Mouse (Mus musculus): ENCODE results near the gene Cyb561d1. TPM values are rescaled to one million over a fixed set of nuclear protein-coding genes. Genes with fewer than 3 reads are reported as not detected.

Gene Cyb561d1
- total RNA-seq, 2 experiments from 2014 or later = 5.2 to 5.3 TPM

GRCm38 (mm10) chr3:108203621-108204325, 2.8 kb upstream of the Cyb561d1 start:
- DNase-seq = peak; percentile 79 to 94

DNA sequence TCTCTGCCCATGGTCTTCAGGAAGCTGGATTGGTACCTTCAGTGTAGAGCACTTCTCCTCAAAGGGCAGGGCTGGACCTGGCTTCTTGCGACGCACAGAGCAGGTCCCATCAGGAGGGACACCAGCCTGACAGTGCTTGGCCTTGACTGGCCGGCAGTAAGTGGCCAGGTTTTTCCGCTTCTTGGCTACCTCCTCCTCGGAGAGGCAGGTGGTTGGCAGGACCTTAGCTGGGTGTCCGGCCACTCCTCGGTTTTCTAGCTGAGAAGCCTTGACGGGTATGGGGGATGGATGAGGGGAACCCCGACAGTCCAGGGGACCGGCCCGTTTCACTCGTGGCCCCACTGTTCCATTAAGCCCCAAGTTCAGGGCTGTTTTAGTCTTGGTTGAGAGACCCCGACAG, 2.2 kb upstream of the Cyb561d1 start:
- peak in 1 of 2 experiments; percentile 3 for DNase-seq

- DNase-seq = peak in 1 of 2 experiments; percentile 2
Measured at GRCm38 (mm10) chr3:108202506-108202905, 1.5 kb upstream of the Cyb561d1 start.

- DNase-seq = no peak
Measured at GRCm38 (mm10) chr3:108199231-108199630, 1.8 kb downstream of the Cyb561d1 start.

DNA sequence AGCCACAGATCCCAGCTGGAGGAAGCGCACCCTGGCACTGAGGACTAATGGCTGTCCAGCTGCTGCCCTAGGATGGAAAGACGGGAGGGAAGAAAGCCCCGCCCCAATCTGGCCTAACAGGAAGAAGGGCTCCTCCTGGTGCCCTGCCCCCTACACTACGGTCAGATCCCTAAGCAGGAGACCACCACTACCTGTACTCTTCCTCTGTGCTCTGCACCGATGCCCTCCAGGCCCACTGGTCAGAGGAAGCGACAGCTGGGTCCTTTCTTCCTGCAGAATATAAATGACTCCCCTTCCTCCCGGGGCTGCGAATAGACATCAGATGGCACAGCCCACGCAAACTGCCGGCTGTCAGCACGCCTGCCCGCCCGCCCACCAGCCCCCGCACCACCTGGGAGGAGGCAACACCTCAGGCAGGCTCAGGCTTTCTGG, 3.9 kb downstream of the Cyb561d1 start:
- DNase-seq = peak; percentile 38 to 41

DNA sequence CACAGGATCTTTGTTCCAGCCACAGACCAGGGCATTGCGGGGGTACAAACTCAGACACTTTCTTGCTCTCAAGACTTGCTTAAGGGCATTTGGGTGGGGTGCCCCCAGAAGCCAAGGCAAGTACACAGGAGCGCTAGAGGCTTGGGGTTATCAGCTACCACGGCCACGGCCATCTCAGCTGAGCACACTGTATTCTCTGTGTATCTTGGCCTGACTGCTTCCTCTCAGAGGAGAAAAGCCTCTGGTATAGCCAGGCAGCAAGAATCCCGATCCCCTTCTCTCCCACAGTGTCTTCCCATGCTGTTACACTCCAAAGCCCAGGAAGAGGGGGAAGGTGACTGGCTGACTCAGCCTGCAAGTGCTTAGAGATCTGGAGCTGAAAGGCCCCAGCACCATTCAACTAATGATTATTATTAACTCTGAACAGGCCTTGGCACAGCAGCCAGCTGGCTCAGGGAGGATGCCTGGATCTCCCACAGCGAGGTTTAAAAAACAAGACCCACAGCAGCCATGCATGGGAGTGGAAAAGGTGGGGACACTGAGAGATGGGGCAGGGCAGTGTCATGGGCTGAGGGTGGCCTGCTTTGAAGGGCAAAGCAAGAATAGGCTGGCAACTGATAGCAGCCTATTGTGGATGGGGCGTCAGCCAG, 4.9 kb downstream of the Cyb561d1 start:
- DNase-seq = peak in 1 of 2 experiments; percentile 18

DNA sequence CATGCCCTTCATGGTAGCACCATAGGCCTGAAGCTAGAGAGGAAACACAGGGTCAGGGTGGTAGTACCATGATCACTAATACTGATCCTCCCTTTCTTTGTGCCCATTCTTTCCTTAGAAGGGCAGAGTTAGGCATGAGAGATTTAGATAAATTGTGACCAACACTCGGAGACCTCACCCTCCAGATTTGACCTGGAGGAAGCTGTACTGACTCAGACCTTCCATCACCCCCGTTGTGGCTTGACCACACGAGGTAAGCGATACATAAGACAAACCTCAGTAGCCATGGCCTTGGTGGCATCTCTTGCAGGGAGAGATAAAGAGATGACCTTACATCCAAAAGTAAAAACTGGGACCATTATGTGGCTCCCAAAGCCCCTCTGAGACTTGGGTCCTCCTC, 5.7 kb downstream of the Cyb561d1 start:
- DNase-seq = no peak

DNA sequence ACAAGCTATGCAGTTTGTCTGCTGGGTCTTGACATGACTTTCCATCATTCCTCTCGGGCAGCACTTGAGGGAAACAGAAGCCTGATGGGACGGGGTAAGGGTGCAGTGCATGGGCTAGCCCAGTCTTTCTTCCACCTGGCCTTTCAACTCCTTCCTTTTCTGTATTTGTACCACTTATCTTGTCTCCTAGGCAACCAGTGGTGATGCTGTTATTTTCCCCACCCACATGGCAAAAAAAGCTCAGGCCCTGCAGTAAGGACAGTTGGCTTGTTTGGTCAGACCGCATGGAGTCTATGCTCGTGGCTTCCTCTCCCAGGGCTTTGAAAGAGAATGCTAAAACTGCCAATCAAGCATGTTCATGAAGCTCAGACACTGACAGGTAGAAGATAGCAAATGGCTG, 7.3 kb downstream of the Cyb561d1 start:
- peak in 1 of 2 experiments; percentile 14 for DNase-seq

- peak in 1 of 2 experiments; percentile 12 for DNase-seq
Measured at GRCm38 (mm10) chr3:108189897-108190296, 11.1 kb downstream of the Cyb561d1 start.

DNA sequence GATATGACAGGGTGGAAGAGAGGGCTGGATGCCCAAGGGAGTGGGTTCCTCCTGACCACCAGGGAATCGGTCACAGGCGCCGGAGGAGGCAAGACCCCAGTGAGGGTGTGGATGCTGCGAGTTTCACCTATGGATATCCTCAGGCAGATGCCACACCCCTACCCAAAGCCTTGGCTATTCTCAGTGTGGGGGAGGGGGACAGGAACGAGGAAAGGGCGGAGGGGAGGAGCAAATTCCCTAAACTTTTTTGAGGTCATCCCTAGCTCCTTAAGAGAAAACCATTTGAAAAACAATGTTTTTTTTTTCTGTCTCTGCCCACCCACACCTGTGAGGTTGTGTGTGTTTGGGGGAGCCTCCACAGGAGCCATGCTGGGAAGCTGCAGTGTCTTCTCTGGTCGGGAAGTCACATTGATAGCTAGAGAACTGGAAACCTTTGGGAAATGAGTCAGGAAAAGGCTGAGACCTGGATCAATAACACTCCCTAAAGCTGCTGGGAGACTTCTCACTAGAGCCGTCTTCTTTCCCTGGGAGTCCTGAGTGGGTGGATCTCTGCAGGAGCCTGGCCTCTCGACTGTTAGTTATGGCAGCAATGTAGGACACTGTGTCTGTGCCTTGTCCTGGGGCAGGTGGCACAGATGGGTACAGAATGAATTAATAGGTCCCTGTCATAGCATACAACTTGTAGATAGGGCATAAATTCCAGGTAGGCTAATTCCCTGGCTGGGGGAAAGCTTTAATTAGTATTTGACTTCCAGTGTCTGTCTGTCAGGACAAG, 12.1 kb downstream of the Cyb561d1 start:
- no peak for DNase-seq

DNA sequence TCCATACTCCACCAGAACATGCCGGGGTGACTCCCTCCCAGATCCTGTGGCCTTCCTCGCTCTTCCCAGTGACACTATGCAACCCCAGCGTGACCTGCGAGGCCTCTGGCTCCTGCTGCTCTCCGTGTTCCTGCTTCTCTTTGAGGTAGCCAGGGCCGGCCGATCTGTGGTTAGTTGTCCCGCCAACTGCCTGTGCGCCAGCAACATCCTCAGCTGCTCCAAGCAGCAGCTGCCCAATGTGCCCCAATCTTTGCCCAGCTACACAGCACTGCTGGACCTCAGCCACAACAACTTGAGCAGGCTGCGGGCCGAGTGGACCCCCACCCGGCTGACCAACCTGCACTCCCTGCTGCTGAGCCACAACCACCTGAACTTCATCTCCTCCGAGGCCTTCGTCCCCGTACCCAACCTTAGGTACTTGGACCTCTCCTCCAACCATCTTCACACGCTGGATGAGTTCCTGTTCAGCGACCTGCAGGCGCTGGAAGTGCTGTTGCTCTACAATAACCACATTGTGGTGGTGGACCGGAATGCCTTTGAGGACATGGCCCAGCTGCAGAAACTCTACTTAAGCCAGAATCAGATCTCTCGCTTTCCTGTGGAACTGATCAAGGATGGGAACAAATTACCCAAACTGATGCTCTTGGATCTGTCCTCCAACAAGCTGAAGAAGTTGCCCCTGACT, 13.8 kb downstream of the Cyb561d1 start:
- DNase-seq = peak in 1 of 2 experiments; percentile 5

DNA sequence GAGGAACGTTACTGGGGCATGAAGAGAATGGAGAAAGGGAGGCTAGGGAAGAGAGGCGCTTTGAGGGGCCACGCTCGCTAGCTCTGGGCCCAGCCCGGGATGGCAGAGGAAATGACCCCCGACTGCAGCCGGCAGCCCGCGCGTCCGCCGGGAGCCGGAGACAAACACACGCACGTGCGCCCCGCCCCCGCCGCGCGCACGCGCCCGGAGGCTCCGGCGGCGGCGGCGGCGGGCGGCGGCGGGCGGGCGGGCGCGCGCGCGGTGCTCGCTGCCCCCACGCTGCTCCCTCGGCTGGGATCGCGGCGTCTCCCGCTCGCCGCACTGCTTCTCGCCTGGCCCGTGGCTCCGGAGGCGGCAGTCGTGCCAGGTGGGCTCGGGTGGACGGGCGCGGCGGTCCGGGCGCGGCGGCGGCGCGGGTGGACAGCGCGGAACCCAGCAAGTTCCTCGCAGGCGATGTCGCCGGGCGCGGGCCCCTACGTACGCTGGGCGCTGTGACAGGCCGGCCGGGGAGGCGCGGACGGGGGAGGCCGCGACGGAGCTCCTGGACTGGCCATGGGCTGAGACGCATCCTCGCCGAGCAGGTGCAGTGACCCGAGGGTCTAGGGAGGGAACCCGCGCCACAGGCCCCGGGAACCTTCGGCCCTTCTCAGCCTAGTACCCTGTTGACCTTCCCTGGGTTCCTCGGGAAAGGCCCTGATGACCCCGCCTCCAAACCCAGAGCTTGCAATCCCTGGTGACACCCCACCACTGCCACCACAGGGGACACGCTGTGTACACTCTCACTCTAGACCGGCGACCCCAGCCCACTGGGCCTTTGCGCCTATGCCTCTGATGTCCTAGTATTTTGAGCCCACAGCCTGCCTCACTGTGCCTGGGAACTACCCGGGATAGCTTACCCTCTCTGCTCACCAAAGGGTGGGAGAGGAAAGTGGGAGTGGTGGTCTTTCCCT, 14.6 kb downstream of the Cyb561d1 start, which contains the start of gene Amigo1:
TSS of gene Amigo1 (plus strand) at position 238 of the 950 bp plus-strand sequence.
- DNase-seq = peak; percentile 67 to 70

GRCm38 (mm10) chr3:108185460-108186097, 15.4 kb downstream of the Cyb561d1 start:
- peak in 1 of 2 experiments; percentile 13 for DNase-seq

- DNase-seq = no peak
Measured at GRCm38 (mm10) chr3:108184742-108185141, 16.3 kb downstream of the Cyb561d1 start.

DNA sequence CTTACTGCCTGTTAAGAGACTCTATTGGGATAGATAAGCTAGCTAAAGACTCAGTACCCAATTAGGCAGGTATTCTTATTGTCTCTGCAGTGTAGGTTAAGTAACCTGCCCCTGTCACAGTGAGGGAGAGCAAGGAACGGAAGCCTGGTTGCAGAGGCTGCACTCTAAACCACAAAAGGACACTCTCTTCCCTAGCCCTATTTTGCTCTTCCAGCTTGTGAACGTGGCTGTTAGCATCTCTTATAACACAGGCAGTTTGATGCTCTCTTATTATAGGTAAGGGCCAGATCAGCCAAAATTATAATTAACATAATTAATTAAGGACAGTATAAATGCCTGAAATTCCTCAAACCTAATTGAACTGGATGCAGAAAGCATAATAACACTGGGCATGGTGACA, 20.5 kb downstream of the Cyb561d1 start:
- no peak for DNase-seq

- DNase-seq = peak in 1 of 2 experiments; percentile 9
Measured at GRCm38 (mm10) chr3:108178756-108179715, 22.0 kb downstream of the Cyb561d1 start.

GRCm38 (mm10) chr3:108174672-108175531, 26.1 kb downstream of the Cyb561d1 start:
- peak; percentile 61 to 64 for DNase-seq

- DNase-seq = no peak
Measured at GRCm38 (mm10) chr3:108169199-108169598, 31.8 kb downstream of the Cyb561d1 start.
